Mouse (Mus musculus): ENCODE measurements at regions not wholly inside any gene's neighbourhood (a gene's known extent, or its start where the extent isn't known, plus 50 kb on each side); places are given as distances from the start of the nearest gene placed in this dataset.

GRCm38 (mm10) chr15:11533616-11534015, 134.2 kb upstream of the Tars start:
- no peak for TF ChIP-seq CTCF (conservative IDR thresholded peaks at IDR 0.05; ENCODE audit: low read length)
- no peak for TF ChIP-seq POU5F1 (IDR thresholded peaks at IDR 0.05; ENCODE audit: borderline replicate concordance, low read length)
- no peak for TF ChIP-seq NANOG (IDR thresholded peaks at IDR 0.05; ENCODE audit: borderline replicate concordance, low read length)
